Mouse (Mus musculus) small intestine, adult 2 months (tissue): ENCODE results near the gene Edc3.

Experiments
- CTCF ChIP-seq: fragments of 200-500 bp; IDR thresholded peaks from 2 replicates; pipeline ENCODE4 v1.5.1; 2012; ENCODE audit warnings: low read depth, mild to moderate bottlenecking, control low read depth, inconsistent platforms, low read length, moderate library complexity, mixed read lengths; ENCODE audit not compliant: insufficient replicate concordance, insufficient read length; ENCODE audit errors: extremely low read depth
- POLR2A ChIP-seq: fragments of 200-500 bp; IDR thresholded peaks from 2 replicates; pipeline ENCODE4 v1.6.1; 2012; ENCODE audit warnings: low read depth, mild to moderate bottlenecking, control low read depth, inconsistent platforms, low read length, moderate library complexity

GRCm38 (mm10) chr9:57694108-57694507 lies 14.2 kb upstream of the Edc3 start:
- TF ChIP-seq CTCF: no peak
- no peak for TF ChIP-seq POLR2A
